13 mouse cellular contexts compared by ENCODE assay signal in the genomic region with DNA sequence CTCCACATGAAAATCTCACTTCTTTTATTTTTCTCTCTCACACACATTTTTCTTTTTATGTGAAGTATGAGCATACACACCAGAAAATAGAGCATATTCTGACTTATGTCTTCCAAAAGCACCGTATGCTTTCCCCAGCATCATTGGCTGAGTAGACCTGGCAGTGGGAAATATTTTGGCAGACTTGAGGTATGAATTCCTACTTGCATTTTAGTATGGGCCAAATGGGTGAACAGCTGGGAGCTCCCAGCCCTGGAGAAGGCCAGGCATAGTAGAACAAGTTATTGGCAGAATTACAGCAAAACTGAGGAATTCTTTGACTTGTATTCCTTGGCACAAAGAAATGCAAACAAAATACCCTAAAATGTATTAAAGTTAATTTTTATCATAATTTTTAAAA.
A peak's percentile ranks its signal among the peaks of the same experiment; 100 is the strongest.
DNase-seq lines count a peak whose midpoint lies in the region; ATAC-seq and TF ChIP-seq lines count a peak whose summit lies in the region.
"Had no signal": no experiment of that assay in that cellular context is flagged by ENCODE, and none has a peak within 500 bp of the region (broad histone marks: within the 10 kb centered on the region; RNA-seq: fewer than 3 reads in every experiment).

No protein-coding gene starts in this region.

- no peaks in the 10 kb centered on the region for H3K4me1 ChIP-seq in neural tube, embryonic 15.5 days
- H3K4me1 ChIP-seq: heart, embryonic 12.5 days; neural tube, embryonic 12.5 days had no signal

- H3K9ac ChIP-seq in neural tube, embryonic 15.5 days (replicated peaks) = no peak overlapping the region
- H3K9ac ChIP-seq: heart, embryonic 12.5 days; hindbrain, embryonic 14.5 days; neural tube, embryonic 12.5 days had no signal

- no peaks in the 10 kb centered on the region for H3K27me3 ChIP-seq in neural tube, embryonic 15.5 days (replicated peaks)
- H3K27me3 ChIP-seq: heart, embryonic 12.5 days; neural tube, embryonic 12.5 days had no signal

- DNase-seq in Muller cell, postnatal 12 days (ENCODE audit: inconsistent ontology term) = peak; percentile 36
- peak; percentile 91 for DNase-seq in brain, embryonic 14.5 days (ENCODE audit: low read depth)
- peak; percentile 38 to 43 for DNase-seq in cerebellum, postnatal 36 days
- peak; percentile 13 to 21 for DNase-seq in layer of hippocampus, postnatal 36 days
- DNase-seq in thymus, postnatal 36 days = no peak
- DNase-seq in spleen, postnatal 10 days (ENCODE audit: low spot score in 2 of 2) = no peak
- DNase-seq: gastrocnemius, adult 2 months; kidney, adult 9 months; lung, adult 2 months had no signal

- no peak for ATAC-seq in neural tube, embryonic 15.5 days (ENCODE audit: low FRiP score)

- H3K9me3 ChIP-seq in neural tube, embryonic 15.5 days (replicated peaks) = no peaks in the 10 kb centered on the region
- H3K9me3 ChIP-seq: heart, embryonic 12.5 days; neural tube, embryonic 12.5 days had no signal

- H3K4me3 ChIP-seq in neural tube, embryonic 15.5 days (replicated peaks) = no peak overlapping the region
- H3K4me3 ChIP-seq: gastrocnemius, adult 2 months; heart, embryonic 12.5 days; neural tube, embryonic 12.5 days had no signal

- TF ChIP-seq POLR2A in brain, embryonic 14.5 days (IDR thresholded peaks at IDR 0.05; ENCODE audit: borderline replicate concordance, extremely low read depth, insufficient read depth, insufficient read length, poor library complexity, severe bottlenecking) = no peak

- H3K4me2 ChIP-seq in neural tube, embryonic 15.5 days = no peak overlapping the region
- H3K4me2 ChIP-seq: heart, embryonic 12.5 days; hindbrain, embryonic 14.5 days; neural tube, embryonic 12.5 days had no signal

- TF ChIP-seq CTCF in brain, embryonic 14.5 days (IDR thresholded peaks at IDR 0.05; ENCODE audit: borderline replicate concordance, extremely low read depth, insufficient read depth, insufficient read length) = no peak

- WGBS in neural tube, embryonic 15.5 days = 78% methylated on average over 1 of the region's 1 CpGs

- H3K27ac ChIP-seq in neural tube, embryonic 15.5 days (replicated peaks) = no peak overlapping the region
- H3K27ac ChIP-seq: gastrocnemius, adult 2 months; hindbrain, embryonic 14.5 days; neural tube, embryonic 12.5 days had no signal

- no peaks in the 10 kb centered on the region for H3K36me3 ChIP-seq in neural tube, embryonic 15.5 days
- H3K36me3 ChIP-seq: heart, embryonic 12.5 days; neural tube, embryonic 12.5 days had no signal

Comparison
In these comparisons a context has a peak if more than half of its experiments do, and no peak if none do; other contexts are left out.
1. DNase-seq: peak in Muller cell, postnatal 12 days (single experiment), brain, embryonic 14.5 days (single experiment), cerebellum, postnatal 36 days (2 of 2) and layer of hippocampus, postnatal 36 days (2 of 2); none in thymus, postnatal 36 days (0 of 2) and spleen, postnatal 10 days (0 of 2).